Comparison of ENCODE assay signal across 19 mouse cellular contexts in genomic region chr3:51118706-51119105, GRCm38 (mm10).
A peak's percentile ranks its signal among the peaks of the same experiment; 100 is the strongest.
DNase-seq lines count a peak whose midpoint lies in the region; ATAC-seq and TF ChIP-seq lines count a peak whose summit lies in the region.
"Had no signal": no experiment of that assay in that cellular context is flagged by ENCODE, and none has a peak within 500 bp of the region (broad histone marks: within the 10 kb centered on the region; RNA-seq: fewer than 3 reads in every experiment).

No protein-coding gene starts in this region.

- 67% methylated on average over 7 of the region's 7 CpGs for WGBS in intestine, embryonic 15.5 days
- 69% methylated on average over 7 of the region's 7 CpGs for WGBS in intestine, postnatal 0 days
- WGBS in midbrain, embryonic 15.5 days: 89% methylated on average over 7 of the region's 7 CpGs

- H3K27ac ChIP-seq in intestine, embryonic 15.5 days: no peak overlapping the region
- no peak overlapping the region for H3K27ac ChIP-seq in intestine, postnatal 0 days (ENCODE audit: low read depth, low read length)
- H3K27ac ChIP-seq in midbrain, embryonic 15.5 days: no peak overlapping the region
- H3K27ac ChIP-seq: embryonic facial prominence, embryonic 15.5 days; gastrocnemius, adult 2 months; hindbrain, embryonic 12.5 days; limb, embryonic 12.5 days; liver, embryonic 15.5 days; midbrain, embryonic 10.5 days had no signal

- H3K4me1 ChIP-seq in intestine, embryonic 15.5 days (replicated peaks): no peaks in the 10 kb centered on the region
- H3K4me1 ChIP-seq in intestine, postnatal 0 days (replicated peaks; ENCODE audit: control insufficient read depth, insufficient read depth, low read length): no peaks in the 10 kb centered on the region
- peaks cover 7% of the 10 kb centered on the region for H3K4me1 ChIP-seq in midbrain, embryonic 15.5 days
- H3K4me1 ChIP-seq: hindbrain, embryonic 12.5 days; liver, embryonic 15.5 days had no signal

- no peaks in the 10 kb centered on the region for H3K36me3 ChIP-seq in intestine, embryonic 15.5 days
- no peaks in the 10 kb centered on the region for H3K36me3 ChIP-seq in intestine, postnatal 0 days (ENCODE audit: control insufficient read depth, insufficient read depth)
- no peaks in the 10 kb centered on the region for H3K36me3 ChIP-seq in midbrain, embryonic 15.5 days (replicated peaks)
- H3K36me3 ChIP-seq: embryonic facial prominence, embryonic 15.5 days; hindbrain, embryonic 12.5 days; limb, embryonic 12.5 days; liver, embryonic 15.5 days; midbrain, embryonic 10.5 days had no signal

- no peaks in the 10 kb centered on the region for H3K27me3 ChIP-seq in intestine, embryonic 15.5 days (replicated peaks)
- no peaks in the 10 kb centered on the region for H3K27me3 ChIP-seq in intestine, postnatal 0 days (replicated peaks; ENCODE audit: control insufficient read depth, insufficient read depth, low read length)
- H3K27me3 ChIP-seq in midbrain, embryonic 15.5 days (replicated peaks): 0 out of 2 replicates have a peak, but pooled peaks cover 3% of the 10 kb centered on the region
- H3K27me3 ChIP-seq: embryonic facial prominence, embryonic 15.5 days; hindbrain, embryonic 12.5 days; limb, embryonic 12.5 days; liver, embryonic 15.5 days had no signal

- no peak overlapping the region for H3K9ac ChIP-seq in intestine, embryonic 15.5 days
- no peak overlapping the region for H3K9ac ChIP-seq in intestine, postnatal 0 days (ENCODE audit: low read depth, low read length)
- no peak overlapping the region for H3K9ac ChIP-seq in midbrain, embryonic 15.5 days
- H3K9ac ChIP-seq: embryonic facial prominence, embryonic 15.5 days; hindbrain, embryonic 12.5 days; limb, embryonic 12.5 days; liver, embryonic 15.5 days had no signal

- TF ChIP-seq CTCF in intestine, postnatal 0 days (IDR thresholded peaks at IDR 0.05; ENCODE audit: low read depth): no peak

- ATAC-seq in intestine, embryonic 15.5 days: 0 out of 2 replicates have a peak, but pooled peaks have one; percentile 43
- ATAC-seq in intestine, postnatal 0 days: no peak
- ATAC-seq in midbrain, embryonic 15.5 days (replicated peaks): no peak
- ATAC-seq: forebrain, embryonic 14.5 days had no signal

- H3K4me2 ChIP-seq in intestine, embryonic 15.5 days (replicated peaks): no peak overlapping the region
- no peak overlapping the region for H3K4me2 ChIP-seq in intestine, postnatal 0 days (replicated peaks; ENCODE audit: low read depth)
- H3K4me2 ChIP-seq in midbrain, embryonic 15.5 days: no peak overlapping the region
- H3K4me2 ChIP-seq: embryonic facial prominence, embryonic 15.5 days; hindbrain, embryonic 12.5 days; limb, embryonic 12.5 days; liver, embryonic 15.5 days had no signal

- no peaks in the 10 kb centered on the region for H3K9me3 ChIP-seq in intestine, embryonic 15.5 days
- no peaks in the 10 kb centered on the region for H3K9me3 ChIP-seq in intestine, postnatal 0 days (ENCODE audit: control insufficient read depth)
- no peaks in the 10 kb centered on the region for H3K9me3 ChIP-seq in midbrain, embryonic 15.5 days
- H3K9me3 ChIP-seq: embryonic facial prominence, embryonic 15.5 days; hindbrain, embryonic 12.5 days; limb, embryonic 12.5 days; liver, embryonic 15.5 days; midbrain, embryonic 10.5 days had no signal

- H3K4me3 ChIP-seq in intestine, embryonic 15.5 days (replicated peaks): no peak overlapping the region
- no peak overlapping the region for H3K4me3 ChIP-seq in intestine, postnatal 0 days (ENCODE audit: low read depth, low read length)
- H3K4me3 ChIP-seq in midbrain, embryonic 15.5 days: no peak overlapping the region
- H3K4me3 ChIP-seq: embryonic facial prominence, embryonic 15.5 days; gastrocnemius, adult 2 months; hindbrain, embryonic 12.5 days; limb, embryonic 12.5 days; liver, embryonic 15.5 days; midbrain, embryonic 10.5 days; myocyte had no signal

- peak; percentile 25 for DNase-seq in thymus, postnatal 14 days
- no peak for DNase-seq in thymus, postnatal 10 days (ENCODE audit: low spot score in 2 of 2)
- peak; percentile 53 for DNase-seq in c-Kit-positive CD71-negative TER-119-negative erythroid progenitor cells, embryonic 14.5 days (ENCODE audit: low read depth)
- DNase-seq in lung, postnatal 14 days: peak; percentile 23
- DNase-seq in left cerebral cortex, adult 11 months (ENCODE audit: low spot score): no peak
- DNase-seq: cerebellum, adult 11 months; gastrocnemius, adult 2 months; layer of hippocampus, postnatal 36 days; thymus, adult 18-20 months had no signal

Comparison
In these comparisons a context has a peak if more than half of its experiments do, and no peak if none do; other contexts are left out.
1. DNase-seq: peak in thymus, postnatal 14 days (single experiment), c-Kit-positive CD71-negative TER-119-negative erythroid progenitor cells, embryonic 14.5 days (single experiment) and lung, postnatal 14 days (single experiment); none in thymus, postnatal 10 days (0 of 2) and left cerebral cortex, adult 11 months (single experiment).